Mouse (Mus musculus) adrenal gland, adult 2 months (tissue): ENCODE data around the gene Scn3a. TPM values are rescaled to one million over a fixed set of nuclear protein-coding genes. Genes with fewer than 3 reads are reported as not detected.

Experiments used
- DNase-seq: peaks from one replicate; pipeline ENCODE4 v3.0.0; 2021
- long read RNA-seq: library from polyadenylated mRNA; stranded (forward); transcript quantifications from one replicate; pipeline ENCODE4 v2.0.0, GENCODE M21; 2021
- polyA plus RNA-seq: library from polyadenylated mRNA; depleted of rRNA; stranded (reverse); fragments of >200 nt; gene quantifications from 2 replicates; pipeline ENCODE4 v1.2.3, GENCODE M21; 2012; rRNA removed
- total RNA-seq, 2 experiments: library from RNA; stranded (reverse); gene quantifications; 2 replicates each; pipeline ENCODE4 v1.2.3; 2021

Scn3a gene
- 1 to 10 TPM; 3.2 to 5.6 TPM for total RNA-seq
- polyA plus RNA-seq: 0.29 TPM in 2 replicates
- long read RNA-seq, partial matches to known transcripts: 0 of 1 reads
- long read RNA-seq, other reads (novel, unspliced or antisense): 1 of 1 reads

GRCm38 (mm10) chr2:65566793-65567787 lies at the start of gene Scn3a:
Gene Scn3a (minus strand): TSS chr2:65567627.
- no peak for DNase-seq

- no peak for DNase-seq
Observed at GRCm38 (mm10) chr2:65611887-65612286, 44.5 kb upstream of the Scn3a start.

GRCm38 (mm10) chr2:65607813-65608212 lies 40.4 kb upstream of the Scn3a start:
- no peak for DNase-seq

- DNase-seq: no peak
Observed at GRCm38 (mm10) chr2:65587679-65588078, 20.3 kb upstream of the Scn3a start.

GRCm38 (mm10) chr2:65567925-65568324 lies 498 bp upstream of the Scn3a start:
- DNase-seq: no peak

GRCm38 (mm10) chr2:65563898-65564297 lies 3.5 kb downstream of the Scn3a start:
- DNase-seq: no peak

GRCm38 (mm10) chr2:65557719-65558118 lies 9.7 kb downstream of the Scn3a start:
- DNase-seq: no peak

GRCm38 (mm10) chr2:65554662-65555061 lies 12.8 kb downstream of the Scn3a start:
- no peak for DNase-seq

GRCm38 (mm10) chr2:65553473-65553872 lies 14.0 kb downstream of the Scn3a start:
- no peak for DNase-seq

GRCm38 (mm10) chr2:65552727-65553126 lies 14.7 kb downstream of the Scn3a start:
- no peak for DNase-seq

- DNase-seq: peak; percentile 81
Observed at GRCm38 (mm10) chr2:65552222-65552621, 15.2 kb downstream of the Scn3a start.

GRCm38 (mm10) chr2:65551736-65552135 lies 15.7 kb downstream of the Scn3a start:
- no peak for DNase-seq

- DNase-seq: no peak
Observed at GRCm38 (mm10) chr2:65550564-65550963, 16.9 kb downstream of the Scn3a start.

- DNase-seq: no peak
Observed at GRCm38 (mm10) chr2:65548665-65549064, 18.8 kb downstream of the Scn3a start.

GRCm38 (mm10) chr2:65547341-65547740 lies 20.1 kb downstream of the Scn3a start:
- DNase-seq: peak; percentile 36

GRCm38 (mm10) chr2:65542906-65543592 lies 24.4 kb downstream of the Scn3a start:
- DNase-seq: no peak

GRCm38 (mm10) chr2:65541781-65542180 lies 25.6 kb downstream of the Scn3a start:
- no peak for DNase-seq

- no peak for DNase-seq
Observed at GRCm38 (mm10) chr2:65538436-65538835, 29.0 kb downstream of the Scn3a start.

- DNase-seq: no peak
Observed at GRCm38 (mm10) chr2:65532127-65532854, 35.1 kb downstream of the Scn3a start.

GRCm38 (mm10) chr2:65529148-65529547 lies 38.3 kb downstream of the Scn3a start:
- no peak for DNase-seq

- no peak for DNase-seq
Observed at GRCm38 (mm10) chr2:65516703-65517102, 50.7 kb downstream of the Scn3a start.

GRCm38 (mm10) chr2:65508217-65508616 lies 59.2 kb downstream of the Scn3a start:
- DNase-seq: no peak
